Mouse (Mus musculus): ENCODE measurements at regions not wholly inside any gene's neighbourhood (a gene's known extent, or its start where the extent isn't known, plus 50 kb on each side); places are given as distances from the start of the nearest gene placed in this dataset.
A peak's percentile ranks its signal among the peaks of the same experiment; 100 is the strongest.

- Histone ChIP-seq H3K27me3 (replicated peaks; ENCODE audit: control insufficient read depth, insufficient read depth, low read length) (no peaks in the 10 kb centered on the region), H3K4me1 (replicated peaks; ENCODE audit: control insufficient read depth, insufficient read depth, low read length) (no peaks in the 10 kb centered on the region), H3K4me3 (ENCODE audit: low read depth, low read length) (no peak overlapping the region), H3K9me3 (ENCODE audit: control insufficient read depth) (no peaks in the 10 kb centered on the region), H3K9ac (ENCODE audit: low read depth, low read length) (no peak overlapping the region), H3K36me3 (ENCODE audit: control insufficient read depth, insufficient read depth) (no peaks in the 10 kb centered on the region), H3K4me2 (replicated peaks; ENCODE audit: low read depth) (no peak overlapping the region), H3K27ac (ENCODE audit: low read depth, low read length) (no peak overlapping the region)
- 83% methylated on average over 1 of the region's 1 CpGs for WGBS
- no peak for TF ChIP-seq CTCF (IDR thresholded peaks at IDR 0.05; ENCODE audit: low read depth)
- no peak for ATAC-seq
Observed at GRCm38 (mm10) chr14:24631994-24632393, 145.1 kb downstream of the Rps24 start.

- Histone ChIP-seq H3K9ac (ENCODE audit: low read depth, low read length) (no peak overlapping the region), H3K36me3 (ENCODE audit: control insufficient read depth, insufficient read depth) (no peaks in the 10 kb centered on the region), H3K4me2 (replicated peaks; ENCODE audit: low read depth) (no peak overlapping the region), H3K9me3 (ENCODE audit: control insufficient read depth) (no peaks in the 10 kb centered on the region), H3K27me3 (replicated peaks; ENCODE audit: control insufficient read depth, insufficient read depth, low read length) (no peaks in the 10 kb centered on the region), H3K4me1 (replicated peaks; ENCODE audit: control insufficient read depth, insufficient read depth, low read length) (no peaks in the 10 kb centered on the region), H3K27ac (ENCODE audit: low read depth, low read length) (no peak overlapping the region), H3K4me3 (ENCODE audit: low read depth, low read length) (no peak overlapping the region)
- no peak for TF ChIP-seq CTCF (IDR thresholded peaks at IDR 0.05; ENCODE audit: low read depth)
- ATAC-seq, result no peak
- WGBS, result 68% methylated on average over 5 of the region's 5 CpGs
Observed at GRCm38 (mm10) chr14:24641853-24642252, 154.9 kb downstream of the Rps24 start.

GRCm38 (mm10) chr14:24644117-24644808 lies 157.3 kb downstream of the Rps24 start:
- no peak overlapping the region for H3K4me2 ChIP-seq (replicated peaks; ENCODE audit: low read depth)
- no peak overlapping the region for H3K9ac ChIP-seq (ENCODE audit: low read depth, low read length)
- 48% methylated on average over 6 of the region's 6 CpGs for WGBS
- no peaks in the 10 kb centered on the region for H3K9me3 ChIP-seq (ENCODE audit: control insufficient read depth)
- no peak overlapping the region for H3K4me3 ChIP-seq (ENCODE audit: low read depth, low read length)
- no peak for TF ChIP-seq CTCF (IDR thresholded peaks at IDR 0.05; ENCODE audit: low read depth)
- H3K4me1 ChIP-seq (replicated peaks; ENCODE audit: control insufficient read depth, insufficient read depth, low read length), result no peaks in the 10 kb centered on the region
- H3K27me3 ChIP-seq (replicated peaks; ENCODE audit: control insufficient read depth, insufficient read depth, low read length), result no peaks in the 10 kb centered on the region
- H3K36me3 ChIP-seq (ENCODE audit: control insufficient read depth, insufficient read depth), result no peaks in the 10 kb centered on the region
- H3K27ac ChIP-seq (ENCODE audit: low read depth, low read length), result no peak overlapping the region
- no peak for ATAC-seq

GRCm38 (mm10) chr14:24646239-24646848 lies 159.4 kb downstream of the Rps24 start:
- Histone ChIP-seq H3K4me2 (replicated peaks; ENCODE audit: low read depth) (no peak overlapping the region), H3K36me3 (ENCODE audit: control insufficient read depth, insufficient read depth) (no peaks in the 10 kb centered on the region), H3K27ac (ENCODE audit: low read depth, low read length) (no peak overlapping the region), H3K4me3 (ENCODE audit: low read depth, low read length) (no peak overlapping the region), H3K9me3 (ENCODE audit: control insufficient read depth) (no peaks in the 10 kb centered on the region), H3K4me1 (replicated peaks; ENCODE audit: control insufficient read depth, insufficient read depth, low read length) (0 out of 2 replicates have a peak, but pooled peaks cover 2% of the 10 kb centered on the region), H3K9ac (ENCODE audit: low read depth, low read length) (no peak overlapping the region), H3K27me3 (replicated peaks; ENCODE audit: control insufficient read depth, insufficient read depth, low read length) (no peaks in the 10 kb centered on the region)
- 87% methylated on average over 6 of the region's 6 CpGs for WGBS
- TF ChIP-seq CTCF (IDR thresholded peaks at IDR 0.05; ENCODE audit: low read depth), result peak; percentile 51
- no peak for ATAC-seq

GRCm38 (mm10) chr14:24647722-24648121 lies 160.8 kb downstream of the Rps24 start:
- Histone ChIP-seq H3K4me1 (replicated peaks; ENCODE audit: control insufficient read depth, insufficient read depth, low read length) (0 out of 2 replicates have a peak, but pooled peaks cover 2% of the 10 kb centered on the region), H3K9ac (ENCODE audit: low read depth, low read length) (no peak overlapping the region), H3K27ac (ENCODE audit: low read depth, low read length) (no peak overlapping the region), H3K4me2 (replicated peaks; ENCODE audit: low read depth) (no peak overlapping the region), H3K4me3 (ENCODE audit: low read depth, low read length) (no peak overlapping the region), H3K36me3 (ENCODE audit: control insufficient read depth, insufficient read depth) (no peaks in the 10 kb centered on the region), H3K9me3 (ENCODE audit: control insufficient read depth) (no peaks in the 10 kb centered on the region), H3K27me3 (replicated peaks; ENCODE audit: control insufficient read depth, insufficient read depth, low read length) (no peaks in the 10 kb centered on the region)
- no peak for ATAC-seq
- WGBS, result 89% methylated on average over 4 of the region's 4 CpGs
- TF ChIP-seq CTCF (IDR thresholded peaks at IDR 0.05; ENCODE audit: low read depth), result no peak

- Histone ChIP-seq H3K9ac (ENCODE audit: low read depth, low read length) (no peak overlapping the region), H3K27ac (ENCODE audit: low read depth, low read length) (no peak overlapping the region), H3K4me2 (replicated peaks; ENCODE audit: low read depth) (no peak overlapping the region; the same call in 1 of the 2 replicates), H3K9me3 (ENCODE audit: control insufficient read depth) (no peaks in the 10 kb centered on the region), H3K4me3 (ENCODE audit: low read depth, low read length) (no peak overlapping the region), H3K27me3 (replicated peaks; ENCODE audit: control insufficient read depth, insufficient read depth, low read length) (no peaks in the 10 kb centered on the region), H3K36me3 (ENCODE audit: control insufficient read depth, insufficient read depth) (no peaks in the 10 kb centered on the region), H3K4me1 (replicated peaks; ENCODE audit: control insufficient read depth, insufficient read depth, low read length) (0 out of 2 replicates have a peak, but pooled peaks cover 2% of the 10 kb centered on the region)
- no peak for ATAC-seq
- WGBS, result 35% methylated on average over 7 of the region's 7 CpGs
- peak; percentile 32; the same call in 1 of the 2 replicates for TF ChIP-seq CTCF (IDR thresholded peaks at IDR 0.05; ENCODE audit: low read depth)
Observed at GRCm38 (mm10) chr14:24650195-24650901, 163.4 kb downstream of the Rps24 start.

All from intestine, postnatal 0 days (tissue).